ENCODE assay signal across 8 mouse cellular contexts in genomic region chr10:80831136-80831535, GRCm38 (mm10). TPM values are rescaled to one million over a fixed set of nuclear protein-coding genes. Genes with fewer than 3 reads are reported as not detected.
A peak's percentile ranks its signal among the peaks of the same experiment; 100 is the strongest.
DNase-seq lines count a peak whose midpoint lies in the region; ATAC-seq lines count a peak whose summit lies in the region.

No protein-coding gene starts in this region.

- peaks cover 52% of the 10 kb centered on the region for H3K4me1 ChIP-seq in heart, embryonic 12.5 days (replicated peaks)
- peaks cover 50% of the 10 kb centered on the region for H3K4me1 ChIP-seq in liver, embryonic 12.5 days

- WGBS in heart, embryonic 12.5 days, result 7% methylated on average over 9 of the region's 9 CpGs
- 2% methylated on average over 9 of the region's 9 CpGs for WGBS in liver, embryonic 12.5 days (ENCODE audit: insufficient replicate concordance)

- peaks cover 13% of the 10 kb centered on the region; the same call in 1 of the 2 replicates for H3K9me3 ChIP-seq in heart, embryonic 12.5 days (replicated peaks)
- no peaks in the 10 kb centered on the region for H3K9me3 ChIP-seq in liver, embryonic 12.5 days (replicated peaks)

- H3K36me3 ChIP-seq in heart, embryonic 12.5 days, result peaks cover 24% of the 10 kb centered on the region
- peaks cover 34% of the 10 kb centered on the region for H3K36me3 ChIP-seq in liver, embryonic 12.5 days

- no peak overlapping the region for H3K27ac ChIP-seq in heart, embryonic 12.5 days (ENCODE audit: poor library complexity, severe bottlenecking)
- H3K27ac ChIP-seq in liver, embryonic 12.5 days, result peak overlapping the region; percentile 61; the same call in 1 of the 2 replicates

- DNase-seq in heart, adult 9 months (ENCODE audit: low spot score in 2 of 2), result no peak
- peak; percentile 61 for DNase-seq in adrenal gland, adult 8-10 months
- DNase-seq in spleen, postnatal 36 days (ENCODE audit: low spot score in 2 of 2), result peak; percentile 60 to 71
- no peak for DNase-seq in right cerebral cortex, postnatal 14 days
- no peak for DNase-seq in T-cell, adult 2 months (ENCODE audit: low spot score)

- 0 out of 2 replicates have a peak overlapping the region, but pooled peaks have one; percentile 9 for H3K4me2 ChIP-seq in heart, embryonic 12.5 days
- H3K4me2 ChIP-seq in liver, embryonic 12.5 days, result peak overlapping the region; percentile 35

- peaks cover 35% of the 10 kb centered on the region for H3K27me3 ChIP-seq in heart, embryonic 12.5 days (replicated peaks)
- H3K27me3 ChIP-seq in liver, embryonic 12.5 days (replicated peaks), result peaks cover 45% of the 10 kb centered on the region

- ATAC-seq in heart, embryonic 12.5 days (ENCODE audit: insufficient number of reproducible peaks, low FRiP score), result no peak
- peak; percentile 13 to 24; a peak in 2 of 4 replicates for ATAC-seq in hematopoietic stem cell, adult 5-6 weeks (replicated peaks in 1 of 2; ENCODE audit: insufficient read depth in 1 of 2, low FRiP score in 2 of 2, low TSS enrichment in 1 of 2, low read depth in 1 of 2, poor library complexity in 2 of 2, severe bottlenecking in 2 of 2)
- peak; percentile 16; the same call in 1 of the 2 replicates for ATAC-seq in liver, embryonic 12.5 days

- no peak overlapping the region for H3K9ac ChIP-seq in heart, embryonic 12.5 days
- peak overlapping the region; percentile 33; the same call in 1 of the 2 replicates for H3K9ac ChIP-seq in liver, embryonic 12.5 days

- H3K4me3 ChIP-seq in heart, embryonic 12.5 days, result no peak overlapping the region
- H3K4me3 ChIP-seq in liver, embryonic 12.5 days, result no peak overlapping the region

RNA-seq across cellular contexts. Expression of gene Oaz1, which starts 4.7 kb away (rescaled TPM):
- polyA plus RNA-seq in heart, embryonic 12.5 days (2016; fragmentation: Nextera tagmentation; extraction: Ambion mirVana), result 1,577 and 1,597 TPM in 2 replicates
- 1,000 to 10,000 TPM in 1 of 4 experiments, 100 to 1,000 TPM in 3; 825 to 1,012 (median 923) TPM for total RNA-seq in adrenal gland, adult 8-10 months (2022)
- 154 and 289 TPM in 2 replicates for total RNA-seq in hematopoietic stem cell, adult 5-6 weeks (2017)
- polyA plus RNA-seq in liver, embryonic 12.5 days (2016; fragmentation: Nextera tagmentation; extraction: Ambion mirVana), result 1,528 and 1,635 TPM in 2 replicates

RNA-seq across cellular contexts. Expression of gene Lingo3, which starts 12.7 kb away (rescaled TPM):
- 0.46 and 0.54 TPM in 2 replicates for polyA plus RNA-seq in heart, embryonic 12.5 days (2016; fragmentation: Nextera tagmentation; extraction: Ambion mirVana)
- total RNA-seq in adrenal gland, adult 8-10 months (2022), result 10 to 100 TPM in 3 of 4 experiments, 1 to 10 TPM in 1; 8.4 to 21.5 (median 15.9) TPM
- total RNA-seq in hematopoietic stem cell, adult 5-6 weeks (2017), result 0.30 TPM in 1 of 2 replicates, not detected in the other
- polyA plus RNA-seq in liver, embryonic 12.5 days (2016; fragmentation: Nextera tagmentation; extraction: Ambion mirVana), result not detected in 2 replicates

RNA-seq across cellular contexts. Expression of gene Jsrp1, which starts 17.8 kb away (rescaled TPM):
- 6.1 and 6.7 TPM in 2 replicates for polyA plus RNA-seq in heart, embryonic 12.5 days (2016; fragmentation: Nextera tagmentation; extraction: Ambion mirVana)
- 10 to 100 TPM in 2 of 4 experiments, 1 to 10 TPM in 2; 5.7 to 23.4 (median 12.4) TPM for total RNA-seq in adrenal gland, adult 8-10 months (2022)
- total RNA-seq in hematopoietic stem cell, adult 5-6 weeks (2017), result 0.50 and 0.94 TPM in 2 replicates
- polyA plus RNA-seq in liver, embryonic 12.5 days (2016; fragmentation: Nextera tagmentation; extraction: Ambion mirVana), result 0.18 and 0.46 TPM in 2 replicates

RNA-seq across cellular contexts. Expression of gene Lsm7, which starts 23.9 kb away (rescaled TPM):
- polyA plus RNA-seq in heart, embryonic 12.5 days (2016; fragmentation: Nextera tagmentation; extraction: Ambion mirVana), result 177 and 182 TPM in 2 replicates
- 10 to 100 TPM; 27.4 to 54.4 (median 34.0) TPM for total RNA-seq in adrenal gland, adult 8-10 months (2022)
- total RNA-seq in hematopoietic stem cell, adult 5-6 weeks (2017), result 202 and 278 TPM in 2 replicates
- 235 and 245 TPM in 2 replicates for polyA plus RNA-seq in liver, embryonic 12.5 days (2016; fragmentation: Nextera tagmentation; extraction: Ambion mirVana)

RNA-seq across cellular contexts. Expression of gene Sppl2b, which starts 23.9 kb away (rescaled TPM):
- 34.8 and 35.2 TPM in 2 replicates for polyA plus RNA-seq in heart, embryonic 12.5 days (2016; fragmentation: Nextera tagmentation; extraction: Ambion mirVana)
- 10 to 100 TPM; 28.1 to 45.3 (median 36.1) TPM for total RNA-seq in adrenal gland, adult 8-10 months (2022)
- 14.1 and 30.1 TPM in 2 replicates for total RNA-seq in hematopoietic stem cell, adult 5-6 weeks (2017)
- polyA plus RNA-seq in liver, embryonic 12.5 days (2016; fragmentation: Nextera tagmentation; extraction: Ambion mirVana), result 66.1 and 70.5 TPM in 2 replicates

Comparison
In these comparisons a context has a peak if more than half of its experiments do, and no peak if none do; other contexts are left out.
1. DNase-seq: peak in adrenal gland, adult 8-10 months (single experiment) and spleen, postnatal 36 days (2 of 2); none in heart, adult 9 months (0 of 2), right cerebral cortex, postnatal 14 days (single experiment) and T-cell, adult 2 months (single experiment).